8 mouse cellular contexts compared by ENCODE assay signal in genomic region chr6:86523755-86524434, GRCm38 (mm10). TPM values are rescaled to one million over a fixed set of nuclear protein-coding genes. Genes with fewer than 3 reads are reported as not detected.
DNase-seq lines count a peak whose midpoint lies in the region; ATAC-seq and TF ChIP-seq lines count a peak whose summit lies in the region.

No protein-coding gene starts in this region.

- TF ChIP-seq POLR2A in testis, adult 2 months (IDR thresholded peaks at IDR 0.05; ENCODE audit: control insufficient read depth, low read depth, low read length) = no peak
- no peak for TF ChIP-seq POLR2A in myocyte (IDR thresholded peaks at IDR 0.05; ENCODE audit: insufficient read length, low read depth)

- peak; percentile 42 to 76 for DNase-seq in adrenal gland, adult (ENCODE audit: inconsistent age in 2 of 2, low spot score in 1 of 2)
- DNase-seq in adrenal gland, adult 18-20 months (ENCODE audit: low spot score in 2 of 2) = no peak
- DNase-seq in testis, postnatal 10 days (ENCODE audit: low spot score) = no peak
- peak; percentile 46 for DNase-seq in liver
- no peak for DNase-seq in layer of hippocampus, postnatal 25 days (ENCODE audit: extremely low spot score in 1 of 2, low spot score in 1 of 2)

- peak overlapping the region; percentile 93 for H3ac ChIP-seq in myocyte (ENCODE audit: control insufficient read depth, insufficient read length)

- peaks cover 47% of the 10 kb centered on the region for H3K79me2 ChIP-seq in myocyte (ENCODE audit: control insufficient read depth, insufficient read depth)

- peak overlapping the region; percentile 65 for H3K27ac ChIP-seq in testis, adult 2 months (ENCODE audit: control insufficient read depth, insufficient read depth, low read depth, low read length)
- H3K27ac ChIP-seq in heart, embryonic 14.5 days (replicated peaks in 1 of 2; ENCODE audit: control insufficient read depth in 1 of 2, insufficient read depth in 1 of 2, low read depth in 2 of 2, low read length in 2 of 2) = peak overlapping the region; percentile 77 to 99

- H3K4me1 ChIP-seq in testis, adult 2 months (ENCODE audit: control insufficient read depth, insufficient read depth, low read length) = peaks cover 10% of the 10 kb centered on the region
- peaks cover 5 to 25% of the 10 kb centered on the region in 2 experiments; a peak in 3 of 4 replicates for H3K4me1 ChIP-seq in heart, embryonic 14.5 days (ENCODE audit: control insufficient read depth in 2 of 2, insufficient read depth in 2 of 2, low read length in 2 of 2)

- no peak for ATAC-seq in heart, embryonic 14.5 days (ENCODE audit: insufficient number of reproducible peaks, insufficient read depth, low FRiP score, low read depth)

- peak overlapping the region; percentile 99 for H3K9ac ChIP-seq in heart, embryonic 14.5 days (ENCODE audit: low read length)

- peak overlapping the region; percentile 93 for H3K4me2 ChIP-seq in heart, embryonic 14.5 days (ENCODE audit: low read length)
- H3K4me2 ChIP-seq in myocyte (ENCODE audit: low read depth) = peak overlapping the region; percentile 100

- 2% methylated on average over 15 of the region's 15 CpGs for WGBS in heart, embryonic 14.5 days

- no peaks in the 10 kb centered on the region for H3K27me3 ChIP-seq in testis, adult 2 months (ENCODE audit: control insufficient read depth, insufficient read depth, low read length)
- no peaks in the 10 kb centered on the region for H3K27me3 ChIP-seq in heart, embryonic 14.5 days (ENCODE audit: control insufficient read depth, insufficient read depth, low read length)
- no peaks in the 10 kb centered on the region for H3K27me3 ChIP-seq in myocyte (ENCODE audit: control insufficient read depth, insufficient read depth, insufficient read length)

- H3K36me3 ChIP-seq in testis, adult 2 months (ENCODE audit: control insufficient read depth, insufficient read depth, low read length) = peaks cover 4% of the 10 kb centered on the region
- peaks cover 35% of the 10 kb centered on the region for H3K36me3 ChIP-seq in heart, embryonic 14.5 days (ENCODE audit: control insufficient read depth, insufficient read depth, low read length)
- H3K36me3 ChIP-seq in myocyte (ENCODE audit: control insufficient read depth, insufficient read depth) = peaks cover 13% of the 10 kb centered on the region

- H3K4me3 ChIP-seq in testis, adult 2 months (ENCODE audit: control insufficient read depth, low read depth, low read length) = peak overlapping the region; percentile 83
- peak overlapping the region; percentile 67 to 95 for H3K4me3 ChIP-seq in heart, embryonic 14.5 days (ENCODE audit: control insufficient read depth in 1 of 2, insufficient read depth in 1 of 2, low read depth in 1 of 2, low read length in 2 of 2)
- peak overlapping the region; percentile 100 for H3K4me3 ChIP-seq in myocyte

- no peaks in the 10 kb centered on the region for H3K9me3 ChIP-seq in heart, embryonic 14.5 days (ENCODE audit: control insufficient read depth, low read length)

- TF ChIP-seq CTCF in testis, adult 2 months (IDR thresholded peaks at IDR 0.05; ENCODE audit: control insufficient read depth, insufficient read depth, insufficient replicate concordance, low read depth, low read length) = no peak

TF ChIP-seq in myocyte, 11 proteins besides CTCF, POLR2A, EP300 and RAD21:
- peak; percentile 65 for TF ChIP-seq POLR2AphosphoS2 (IDR thresholded peaks at IDR 0.05; ENCODE audit: insufficient read length, low read depth)
- no peak for TF ChIP-seq MAX (IDR thresholded peaks at IDR 0.05; ENCODE audit: low read depth)
- no peak for TF ChIP-seq SRF (IDR thresholded peaks at IDR 0.05; ENCODE audit: control insufficient read depth, insufficient read length, low read depth)
- no peak for TF ChIP-seq E2F4 (IDR thresholded peaks at IDR 0.05; ENCODE audit: insufficient read depth)
- peak; percentile 13 for TF ChIP-seq USF1 (IDR thresholded peaks at IDR 0.05; ENCODE audit: low read depth)
- no peak for TF ChIP-seq REST (IDR thresholded peaks at IDR 0.05; ENCODE audit: insufficient read depth, insufficient read length)
- TF ChIP-seq MYOD1 (IDR thresholded peaks at IDR 0.05; ENCODE audit: control insufficient read depth in 1 of 3, insufficient read length in 2 of 3, low read depth in 2 of 3) = peak in 2 of 3 experiments; percentile 60 to 73
- peak in 1 of 3 experiments; percentile 54 for TF ChIP-seq MYOG (IDR thresholded peaks at IDR 0.05; ENCODE audit: control insufficient read depth in 1 of 3, insufficient read depth in 1 of 3, insufficient read length in 2 of 3, low read depth in 2 of 3)
- no peak for TF ChIP-seq TCF3 (IDR thresholded peaks at IDR 0.05; ENCODE audit: insufficient read length, low read depth)
- no peak for TF ChIP-seq TCF12 (IDR thresholded peaks at IDR 0.05; ENCODE audit: insufficient read depth, poor library complexity, severe bottlenecking)

RNA-seq across cellular contexts. Expression of gene Pcbp1, which starts 2.2 kb away (rescaled TPM):
- total RNA-seq in adrenal gland, adult 18-20 months (2021) = 100 to 1,000 TPM; 331 to 339 TPM
- polyA plus RNA-seq in testis, adult 2 months (2012; rRNA removed) = 91.6 and 99.3 TPM in 2 replicates
- 297 and 312 TPM in 2 replicates for polyA plus RNA-seq in heart, embryonic 14.5 days (2014; fragmentation: Nextera tagmentation; extraction: Ambion mirVana)
- 306 TPM for polyA plus RNA-seq in myocyte (2012; fragmentation: generic; extraction: Trizol)
- total RNA-seq in layer of hippocampus, postnatal 25 days (2021) = 100 to 1,000 TPM; 187 to 192 TPM

Comparison
In these comparisons a context has a peak if more than half of its experiments do, and no peak if none do; other contexts are left out.
1. DNase-seq: peak in adrenal gland, adult (2 of 2) and liver (single experiment); none in adrenal gland, adult 18-20 months (0 of 2), testis, postnatal 10 days (single experiment) and layer of hippocampus, postnatal 25 days (0 of 2).
2. Peak in every context shown above with its lines, with median percentiles within 50 percentile points of each other: H3K4me3 ChIP-seq.